Mouse (Mus musculus) kidney, adult 2 months (tissue): ENCODE measurements around the gene Prdm5. TPM values are rescaled to one million over a fixed set of nuclear protein-coding genes. Genes with fewer than 3 reads are reported as not detected.

Experiments used
- DNase-seq: peaks from one replicate; pipeline ENCODE4 v3.0.0; 2021
- H3K27ac ChIP-seq: fragments of 200-500 bp; 2 replicates; pipeline ENCODE4 v1.5.1; 2012; ENCODE audit warnings: low read depth, low read length, control low read depth, inconsistent platforms; ENCODE audit not compliant: insufficient read depth
- H3K27me3 ChIP-seq: fragments of 200-500 bp; replicated peaks from 2 replicates; pipeline ENCODE4 v1.6.1; 2012; ENCODE audit warnings: mild to moderate bottlenecking, moderate library complexity, low read length, inconsistent platforms; ENCODE audit not compliant: control insufficient read depth, insufficient read depth
- H3K36me3 ChIP-seq: fragments of 200-500 bp; 2 replicates; pipeline ENCODE4 v1.6.1; 2012; ENCODE audit warnings: mild to moderate bottlenecking, moderate library complexity, low read length, inconsistent platforms; ENCODE audit not compliant: control insufficient read depth, insufficient read depth
- H3K4me1 ChIP-seq: fragments of 200-500 bp; 2 replicates; pipeline ENCODE4 v1.6.1; 2011; ENCODE audit warnings: low read length; ENCODE audit not compliant: control insufficient read depth, insufficient read depth
- H3K4me3 ChIP-seq: fragments of 200-500 bp; 2 replicates; pipeline ENCODE4 v1.5.1; 2011; ENCODE audit warnings: mild to moderate bottlenecking, low read depth, low read length, control low read depth; ENCODE audit not compliant: insufficient read depth
- CTCF ChIP-seq: fragments of 200-500 bp; conservative IDR thresholded peaks from 2 replicates; pipeline ENCODE4 v1.5.1; 2011; ENCODE audit warnings: low read depth, mild to moderate bottlenecking, control low read depth, low read length, moderate library complexity, mixed read lengths; ENCODE audit not compliant: insufficient read depth, insufficient read length
- POLR2A ChIP-seq: fragments of 200-500 bp; IDR thresholded peaks from one replicate; pipeline ENCODE4 v1.6.1; 2011; ENCODE audit warnings: low read depth, low read length, control low read depth
- WGBS: fragments of 180-500 bp; shearing (Covaris S2); methylation state at CpG from one replicate; pipeline ENCODE4 v1.1.7; 2018; 5-methylcytosine and 5-hydroxymethylcytosine counted together
- polyA plus RNA-seq: library from polyadenylated mRNA; depleted of rRNA; stranded (reverse); fragments of >200 nt; gene quantifications from 2 replicates; pipeline ENCODE4 v1.2.3, GENCODE M21; 2012

Prdm5 gene
- polyA plus RNA-seq, 1 experiment = 3.3 TPM

- DNase-seq = no peak
- H3K27me3 ChIP-seq = no peaks in the 10 kb centered on the region
- 59% methylated on average over 5 of the region's 5 CpGs for WGBS
- H3K4me1 ChIP-seq = no peaks in the 10 kb centered on the region; the same call in 1 of the 2 replicates
- H3K36me3 ChIP-seq = no peaks in the 10 kb centered on the region
- no peak overlapping the region for H3K4me3 ChIP-seq
- H3K27ac ChIP-seq = no peak overlapping the region
- no peak for TF ChIP-seq CTCF
Measured at GRCm38 (mm10) chr6:65831443-65831842, 52.7 kb downstream of the Prdm5 start.

- no peaks in the 10 kb centered on the region for H3K36me3 ChIP-seq
- H3K4me1 ChIP-seq = no peaks in the 10 kb centered on the region; the same call in 1 of the 2 replicates
- TF ChIP-seq POLR2A (no peak), CTCF (no peak)
- H3K4me3 ChIP-seq = no peak overlapping the region
- H3K27me3 ChIP-seq = no peaks in the 10 kb centered on the region
- no peak overlapping the region for H3K27ac ChIP-seq
- no peak for DNase-seq
- WGBS = 90% methylated on average over 4 of the region's 4 CpGs
Measured at GRCm38 (mm10) chr6:65834013-65834412, 55.2 kb downstream of the Prdm5 start.

GRCm38 (mm10) chr6:65842579-65842978 lies 63.8 kb downstream of the Prdm5 start:
- 89% methylated on average over 4 of the region's 4 CpGs for WGBS

GRCm38 (mm10) chr6:65849127-65849526 lies 70.3 kb downstream of the Prdm5 start:
- TF ChIP-seq CTCF (no peak), POLR2A (no peak)
- no peak overlapping the region for H3K27ac ChIP-seq
- H3K27me3 ChIP-seq = no peaks in the 10 kb centered on the region
- WGBS = 69% methylated on average over 4 of the region's 4 CpGs
- no peak overlapping the region for H3K4me3 ChIP-seq
- no peak for DNase-seq
- H3K4me1 ChIP-seq = no peaks in the 10 kb centered on the region
- no peaks in the 10 kb centered on the region for H3K36me3 ChIP-seq

More at GRCm38 (mm10) chr6:65842579-65842978, 63.8 kb downstream of the Prdm5 start:
- H3K27me3 ChIP-seq = no peaks in the 10 kb centered on the region
- no peak overlapping the region for H3K27ac ChIP-seq
- H3K4me1 ChIP-seq = no peaks in the 10 kb centered on the region
- no peaks in the 10 kb centered on the region for H3K36me3 ChIP-seq
- no peak overlapping the region for H3K4me3 ChIP-seq
- no peak for DNase-seq
- TF ChIP-seq POLR2A (no peak), CTCF (no peak)

- Histone ChIP-seq H3K36me3 (no peaks in the 10 kb centered on the region), H3K27ac (no peak overlapping the region), H3K4me3 (no peak overlapping the region), H3K4me1 (no peaks in the 10 kb centered on the region), H3K27me3 (no peaks in the 10 kb centered on the region)
- no peak for TF ChIP-seq POLR2A
- no peak for TF ChIP-seq CTCF
- WGBS = 75% methylated on average over 3 of the region's 3 CpGs
- no peak for DNase-seq
Measured at GRCm38 (mm10) chr6:65849687-65850086, 70.9 kb downstream of the Prdm5 start.

- Histone ChIP-seq H3K27me3 (no peaks in the 10 kb centered on the region), H3K27ac (no peak overlapping the region), H3K36me3 (no peaks in the 10 kb centered on the region), H3K4me1 (no peaks in the 10 kb centered on the region), H3K4me3 (no peak overlapping the region)
- no peak for TF ChIP-seq CTCF
- no peak for TF ChIP-seq POLR2A
- WGBS = 94% methylated on average over 3 of the region's 3 CpGs
- no peak for DNase-seq
Measured at GRCm38 (mm10) chr6:65850221-65850620, 71.4 kb downstream of the Prdm5 start.

- H3K4me3 ChIP-seq = no peak overlapping the region
- DNase-seq = no peak
- H3K4me1 ChIP-seq = no peaks in the 10 kb centered on the region
- H3K36me3 ChIP-seq = no peaks in the 10 kb centered on the region
- no peak overlapping the region for H3K27ac ChIP-seq
- TF ChIP-seq POLR2A (no peak), CTCF (no peak)
- 80% methylated on average over 3 of the region's 3 CpGs for WGBS
- H3K27me3 ChIP-seq = no peaks in the 10 kb centered on the region
Measured at GRCm38 (mm10) chr6:65854020-65854419, 75.2 kb downstream of the Prdm5 start.

GRCm38 (mm10) chr6:65854585-65854984 lies 75.8 kb downstream of the Prdm5 start:
- no peaks in the 10 kb centered on the region for H3K27me3 ChIP-seq
- no peak overlapping the region for H3K27ac ChIP-seq
- H3K4me3 ChIP-seq = no peak overlapping the region
- DNase-seq = no peak
- no peaks in the 10 kb centered on the region for H3K4me1 ChIP-seq
- whole genome bisulfite sequencing = 84% methylated on average over 4 of the region's 4 CpGs
- TF ChIP-seq POLR2A = no peak
- TF ChIP-seq CTCF = no peak
- H3K36me3 ChIP-seq = no peaks in the 10 kb centered on the region
